19 mouse cellular contexts compared by ENCODE assay signal in genomic region chr11:75537025-75537414, GRCm38 (mm10). TPM values are rescaled to one million over a fixed set of nuclear protein-coding genes. Genes with fewer than 3 reads are reported as not detected.
DNase-seq lines count a peak whose midpoint lies in the region; ATAC-seq and TF ChIP-seq lines count a peak whose summit lies in the region.
"Had no signal": no experiment of that assay in that cellular context is flagged by ENCODE, and none has a peak within 500 bp of the region (broad histone marks: within the 10 kb centered on the region; RNA-seq: fewer than 3 reads in every experiment).

No protein-coding gene starts in this region.

- no peak for DNase-seq in gastrocnemius, adult 2 months
- DNase-seq in gastrocnemius, postnatal 36 days: no peak
- no peak for DNase-seq in kidney, adult 2 months
- no peak for DNase-seq in kidney, adult 11 months
- DNase-seq in neural tube, embryonic 10.5 days (ENCODE audit: extremely low spot score, low spot score): no peak
- DNase-seq: adrenal gland, adult 8-10 months; heart, postnatal 36 days; right cerebral cortex, adult 18-20 months; spleen, adult 18-20 months had no signal

- TF ChIP-seq CTCF in gastrocnemius, adult 2 months (IDR thresholded peaks at IDR 0.05): no peak
- TF ChIP-seq CTCF in kidney, adult 2 months (conservative IDR thresholded peaks at IDR 0.05; ENCODE audit: insufficient read depth, insufficient read length, low read depth, low read length): no peak

- no peak overlapping the region for H3K9ac ChIP-seq in neural tube, embryonic 13.5 days
- H3K9ac ChIP-seq: limb, embryonic 12.5 days; liver, embryonic 15.5 days; stomach, embryonic 15.5 days had no signal

- H3K79me2 ChIP-seq in macrophage (ENCODE audit: inconsistent target): peaks cover 99% of the 10 kb centered on the region

- WGBS in kidney, adult 2 months: 83% methylated on average over 8 of the region's 8 CpGs
- 94% methylated on average over 8 of the region's 8 CpGs for WGBS in neural tube, embryonic 13.5 days
- 93% methylated on average over 7 of the region's 8 CpGs for WGBS in macrophage (ENCODE audit: missing documents)

- no peaks in the 10 kb centered on the region for H3K27me3 ChIP-seq in kidney, adult 2 months (replicated peaks; ENCODE audit: control insufficient read depth, insufficient read depth, low read length)
- H3K27me3 ChIP-seq in neural tube, embryonic 13.5 days: no peaks in the 10 kb centered on the region
- H3K27me3 ChIP-seq: limb, embryonic 12.5 days; midbrain, embryonic 13.5 days; stomach, embryonic 15.5 days had no signal

- no peak for TF ChIP-seq POLR2A in kidney, adult 2 months (IDR thresholded peaks at IDR 0.05; ENCODE audit: low read depth, low read length)

- peaks cover 26% of the 10 kb centered on the region for H3K4me1 ChIP-seq in kidney, adult 2 months (ENCODE audit: control insufficient read depth, insufficient read depth, low read length)
- H3K4me1 ChIP-seq in neural tube, embryonic 13.5 days (replicated peaks): peaks cover 79% of the 10 kb centered on the region

- H3K4me2 ChIP-seq in neural tube, embryonic 13.5 days: no peak overlapping the region
- H3K4me2 ChIP-seq: embryonic facial prominence, embryonic 13.5 days; limb, embryonic 12.5 days; liver, embryonic 15.5 days; midbrain, embryonic 13.5 days; stomach, embryonic 15.5 days had no signal

- H3K9me3 ChIP-seq in neural tube, embryonic 13.5 days: no peaks in the 10 kb centered on the region
- H3K9me3 ChIP-seq: embryonic facial prominence, embryonic 13.5 days; limb, embryonic 12.5 days; liver, embryonic 15.5 days; midbrain, embryonic 13.5 days; stomach, embryonic 15.5 days had no signal

- no peak for ATAC-seq in neural tube, embryonic 13.5 days (ENCODE audit: low read depth)
- ATAC-seq in inflammation-experienced regulatory T-cells, adult 6 months: no peak
- ATAC-seq: intestine, postnatal 0 days had no signal

- no peaks in the 10 kb centered on the region for H3K36me3 ChIP-seq in kidney, adult 2 months (ENCODE audit: control insufficient read depth, insufficient read depth, low read length)
- no peaks in the 10 kb centered on the region for H3K36me3 ChIP-seq in neural tube, embryonic 13.5 days
- peaks cover 14% of the 10 kb centered on the region; the same call in 1 of the 2 replicates for H3K36me3 ChIP-seq in macrophage (ENCODE audit: inconsistent target)
- H3K36me3 ChIP-seq: embryonic facial prominence, embryonic 13.5 days; limb, embryonic 12.5 days; liver, embryonic 15.5 days; stomach, embryonic 15.5 days had no signal

- no peak overlapping the region for H3K4me3 ChIP-seq in gastrocnemius, adult 2 months
- H3K4me3 ChIP-seq in kidney, adult 2 months (ENCODE audit: insufficient read depth, low read depth, low read length): no peak overlapping the region
- no peak overlapping the region for H3K4me3 ChIP-seq in neural tube, embryonic 13.5 days
- H3K4me3 ChIP-seq in macrophage (ENCODE audit: inconsistent target): no peak overlapping the region
- H3K4me3 ChIP-seq: embryonic facial prominence, embryonic 13.5 days; limb, embryonic 12.5 days; liver, embryonic 15.5 days; midbrain, embryonic 13.5 days; myocyte; stomach, embryonic 15.5 days had no signal

- H3K27ac ChIP-seq in gastrocnemius, adult 2 months: peak overlapping the region; percentile 75
- H3K27ac ChIP-seq in kidney, adult 2 months (ENCODE audit: insufficient read depth, low read depth, low read length): peak overlapping the region; percentile 27; the same call in 1 of the 2 replicates
- peak overlapping the region; percentile 77 for H3K27ac ChIP-seq in neural tube, embryonic 13.5 days (replicated peaks)
- H3K27ac ChIP-seq in macrophage: peak overlapping the region; percentile 99
- H3K27ac ChIP-seq: embryonic facial prominence, embryonic 13.5 days; limb, embryonic 12.5 days; liver, embryonic 15.5 days; midbrain, embryonic 13.5 days had no signal

- intact Hi-C loops in gastrocnemius, adult 2 months (cut with DNase I): no loop called here
- intact Hi-C loops in gastrocnemius, postnatal 36 days (cut with DNase I): no loop called here

RNA-seq across cellular contexts. Expression of gene Slc43a2, which starts 5.5 kb away (rescaled TPM):
- 10 to 100 TPM; 19.0 to 41.6 TPM for total RNA-seq in gastrocnemius, adult 2 months (2021)
- 10 to 100 TPM; 17.6 to 26.9 TPM for total RNA-seq in gastrocnemius, postnatal 36 days (2021)
- polyA plus RNA-seq in kidney, adult 2 months (2012; rRNA removed): 148 and 174 TPM in 2 replicates
- 17.5 and 20.4 TPM in 2 replicates for polyA plus RNA-seq in neural tube, embryonic 13.5 days (2015; fragmentation: Nextera tagmentation; extraction: Ambion mirVana)
- 1,000 to 10,000 TPM in 1 of 26 experiments, 100 to 1,000 TPM in 23, 10 to 100 TPM in 2; 27.0 to 1,006 (median 669) TPM for total RNA-seq in macrophage (2018; cell fraction: chromatin; rRNA removed)
- total RNA-seq in macrophage (2018; cell fraction: cytosol; rRNA removed): 100 to 1,000 TPM; 216 to 691 (median 376) TPM
- total RNA-seq in macrophage (2018; cell fraction: nucleus; rRNA removed): 1,000 to 10,000 TPM in 2 of 26 experiments, 100 to 1,000 TPM in 24; 102 to 1,167 (median 672) TPM
- 250 to 450 TPM (median 359 TPM) in 3 replicates for polyA plus RNA-seq in macrophage (2018)
- 10 to 100 TPM; 20.1 to 22.4 (median 21.6) TPM for polyA plus RNA-seq in inflammation-experienced regulatory T-cells, adult 6 months (2017; shearing (Covaris generic))

RNA-seq across cellular contexts. Expression of gene Scarf1, which starts 23.7 kb away (rescaled TPM):
- total RNA-seq in gastrocnemius, adult 2 months (2021): 1 to 10 TPM; 2.4 to 5.7 TPM
- total RNA-seq in gastrocnemius, postnatal 36 days (2021): 1 to 10 TPM; 2.8 to 3.1 TPM
- 13.3 and 17.3 TPM in 2 replicates for polyA plus RNA-seq in kidney, adult 2 months (2012; rRNA removed)
- polyA plus RNA-seq in neural tube, embryonic 13.5 days (2015; fragmentation: Nextera tagmentation; extraction: Ambion mirVana): 4.7 TPM in 2 replicates
- 10 to 100 TPM; 12.1 to 48.5 (median 29.0) TPM for total RNA-seq in macrophage (2018; cell fraction: chromatin; rRNA removed)
- 10 to 100 TPM in 24 of 26 experiments, 1 to 10 TPM in 2; 8.5 to 34.5 (median 14.6) TPM for total RNA-seq in macrophage (2018; cell fraction: cytosol; rRNA removed)
- 10 to 100 TPM; 17.7 to 87.3 (median 37.1) TPM for total RNA-seq in macrophage (2018; cell fraction: nucleus; rRNA removed)
- polyA plus RNA-seq in macrophage (2018): 8.6 to 19.0 TPM (median 16.2 TPM) in 3 replicates
- polyA plus RNA-seq in inflammation-experienced regulatory T-cells, adult 6 months (2017; shearing (Covaris generic)): under 1 TPM; 0.18 to 0.93 (median 0.28) TPM

RNA-seq across cellular contexts. Expression of gene Rilp, which starts 27.1 kb away (rescaled TPM):
- 10 to 100 TPM; 33.4 to 41.9 TPM for total RNA-seq in gastrocnemius, adult 2 months (2021)
- total RNA-seq in gastrocnemius, postnatal 36 days (2021): 10 to 100 TPM; 39.1 to 40.1 TPM
- 19.3 and 19.8 TPM in 2 replicates for polyA plus RNA-seq in kidney, adult 2 months (2012; rRNA removed)
- 0.54 and 1.7 TPM in 2 replicates for polyA plus RNA-seq in neural tube, embryonic 13.5 days (2015; fragmentation: Nextera tagmentation; extraction: Ambion mirVana)
- 10 to 100 TPM in 15 of 26 experiments, 1 to 10 TPM in 11; 3.7 to 22.4 (median 10.8) TPM for total RNA-seq in macrophage (2018; cell fraction: chromatin; rRNA removed)
- 1 to 10 TPM; 4.2 to 7.6 (median 6.1) TPM for total RNA-seq in macrophage (2018; cell fraction: cytosol; rRNA removed)
- 10 to 100 TPM in 9 of 26 experiments, 1 to 10 TPM in 17; 3.4 to 18.3 (median 7.3) TPM for total RNA-seq in macrophage (2018; cell fraction: nucleus; rRNA removed)
- 6.6 to 7.4 TPM (median 7.1 TPM) in 3 replicates for polyA plus RNA-seq in macrophage (2018)
- polyA plus RNA-seq in inflammation-experienced regulatory T-cells, adult 6 months (2017; shearing (Covaris generic)): not detected
- polyA plus RNA-seq: embryonic facial prominence, embryonic 13.5 days had no signal

RNA-seq across cellular contexts. Expression of gene Prpf8, which starts 50.4 kb away (rescaled TPM):
- total RNA-seq in gastrocnemius, adult 2 months (2021): 10 to 100 TPM; 69.3 to 76.7 TPM
- 10 to 100 TPM; 56.1 to 64.1 TPM for total RNA-seq in gastrocnemius, postnatal 36 days (2021)
- polyA plus RNA-seq in kidney, adult 2 months (2012; rRNA removed): 88.0 and 92.7 TPM in 2 replicates
- polyA plus RNA-seq in neural tube, embryonic 13.5 days (2015; fragmentation: Nextera tagmentation; extraction: Ambion mirVana): 47.3 and 51.3 TPM in 2 replicates
- total RNA-seq in macrophage (2018; cell fraction: chromatin; rRNA removed): 10 to 100 TPM; 28.3 to 79.8 (median 59.2) TPM
- 10 to 100 TPM; 46.5 to 98.0 (median 75.5) TPM for total RNA-seq in macrophage (2018; cell fraction: cytosol; rRNA removed)
- total RNA-seq in macrophage (2018; cell fraction: nucleus; rRNA removed): 100 to 1,000 TPM in 4 of 26 experiments, 10 to 100 TPM in 22; 41.5 to 126 (median 76.1) TPM
- 72.5 to 92.1 TPM (median 86.0 TPM) in 3 replicates for polyA plus RNA-seq in macrophage (2018)
- polyA plus RNA-seq in inflammation-experienced regulatory T-cells, adult 6 months (2017; shearing (Covaris generic)): 10 to 100 TPM; 37.6 to 48.7 (median 43.8) TPM

RNA-seq across cellular contexts. Expression of gene Pitpna, which starts 50.9 kb away (rescaled TPM):
- 100 to 1,000 TPM; 151 to 206 TPM for total RNA-seq in gastrocnemius, adult 2 months (2021)
- 100 to 1,000 TPM; 186 to 223 TPM for total RNA-seq in gastrocnemius, postnatal 36 days (2021)
- polyA plus RNA-seq in kidney, adult 2 months (2012; rRNA removed): 43.8 and 60.3 TPM in 2 replicates
- polyA plus RNA-seq in neural tube, embryonic 13.5 days (2015; fragmentation: Nextera tagmentation; extraction: Ambion mirVana): 122 and 128 TPM in 2 replicates
- 100 to 1,000 TPM in 25 of 26 experiments, 10 to 100 TPM in 1; 81.1 to 352 (median 282) TPM for total RNA-seq in macrophage (2018; cell fraction: chromatin; rRNA removed)
- total RNA-seq in macrophage (2018; cell fraction: cytosol; rRNA removed): 100 to 1,000 TPM; 242 to 357 (median 310) TPM
- 100 to 1,000 TPM in 25 of 26 experiments, 10 to 100 TPM in 1; 98.7 to 332 (median 234) TPM for total RNA-seq in macrophage (2018; cell fraction: nucleus; rRNA removed)
- 282 to 582 TPM (median 340 TPM) in 3 replicates for polyA plus RNA-seq in macrophage (2018)
- 10 to 100 TPM; 30.5 to 50.5 (median 40.2) TPM for polyA plus RNA-seq in inflammation-experienced regulatory T-cells, adult 6 months (2017; shearing (Covaris generic))

Comparison
In these comparisons a context has a peak if more than half of its experiments do, and no peak if none do; other contexts are left out.
1. H3K27ac ChIP-seq: peak in every context shown above with its lines; median percentile 99 in macrophage; 77 in neural tube, embryonic 13.5 days; 75 in gastrocnemius, adult 2 months; 27 in kidney, adult 2 months.